Mouse (Mus musculus): ENCODE results near the gene Gosr2. TPM values are rescaled to one million over a fixed set of nuclear protein-coding genes. Genes with fewer than 3 reads are reported as not detected.

Gosr2 gene
- total RNA-seq, 2 experiments from 2014 or later, result 37.8 to 46.9 TPM

GRCm38 (mm10) chr11:103651426-103651825, 46.3 kb downstream of the Gosr2 start:
- ATAC-seq (replicated peaks; ENCODE audit: low FRiP score, low TSS enrichment, poor library complexity, severe bottlenecking), result no peak

- no peak for ATAC-seq (replicated peaks; ENCODE audit: low FRiP score, low TSS enrichment, poor library complexity, severe bottlenecking)
Observed at GRCm38 (mm10) chr11:103649983-103650493, 47.7 kb downstream of the Gosr2 start.

GRCm38 (mm10) chr11:103649301-103649982, 48.3 kb downstream of the Gosr2 start, which contains the start of gene Rprml:
Rprml (plus strand) TSS chr11:103649570.
- no peak for ATAC-seq (replicated peaks; ENCODE audit: low FRiP score, low TSS enrichment, poor library complexity, severe bottlenecking)

GRCm38 (mm10) chr11:103648656-103649055, 49.0 kb downstream of the Gosr2 start:
- no peak for ATAC-seq (replicated peaks; ENCODE audit: low FRiP score, low TSS enrichment, poor library complexity, severe bottlenecking)

GRCm38 (mm10) chr11:103647921-103648620, 49.6 kb downstream of the Gosr2 start:
- no peak for ATAC-seq (replicated peaks; ENCODE audit: low FRiP score, low TSS enrichment, poor library complexity, severe bottlenecking)

GRCm38 (mm10) chr11:103646301-103646700, 51.4 kb downstream of the Gosr2 start:
- no peak for ATAC-seq (replicated peaks; ENCODE audit: low FRiP score, low TSS enrichment, poor library complexity, severe bottlenecking)

GRCm38 (mm10) chr11:103645731-103646130, 52.0 kb downstream of the Gosr2 start:
- ATAC-seq (replicated peaks; ENCODE audit: low FRiP score, low TSS enrichment, poor library complexity, severe bottlenecking), result no peak

- ATAC-seq (replicated peaks; ENCODE audit: low FRiP score, low TSS enrichment, poor library complexity, severe bottlenecking), result no peak
Observed at GRCm38 (mm10) chr11:103643211-103643610, 54.5 kb downstream of the Gosr2 start.

GRCm38 (mm10) chr11:103639407-103639946, 58.2 kb downstream of the Gosr2 start:
- peak; percentile 45; the same call in 1 of the 2 replicates for ATAC-seq (replicated peaks; ENCODE audit: low FRiP score, low TSS enrichment, poor library complexity, severe bottlenecking)

- ATAC-seq (replicated peaks; ENCODE audit: low FRiP score, low TSS enrichment, poor library complexity, severe bottlenecking), result no peak
Observed at GRCm38 (mm10) chr11:103638790-103639189, 58.9 kb downstream of the Gosr2 start, which contains the start of gene Lyzl6. Lyzl6 (minus strand) TSS chr11:103638890.

- no peak for ATAC-seq (replicated peaks; ENCODE audit: low FRiP score, low TSS enrichment, poor library complexity, severe bottlenecking)
Observed at GRCm38 (mm10) chr11:103636261-103636660, 61.4 kb downstream of the Gosr2 start.

GRCm38 (mm10) chr11:103635481-103635880, 62.2 kb downstream of the Gosr2 start:
- no peak for ATAC-seq (replicated peaks; ENCODE audit: low FRiP score, low TSS enrichment, poor library complexity, severe bottlenecking)

- no peak for ATAC-seq (replicated peaks; ENCODE audit: low FRiP score, low TSS enrichment, poor library complexity, severe bottlenecking)
Observed at GRCm38 (mm10) chr11:103634806-103635205, 62.9 kb downstream of the Gosr2 start.

- no peak for ATAC-seq (replicated peaks; ENCODE audit: low FRiP score, low TSS enrichment, poor library complexity, severe bottlenecking)
Observed at GRCm38 (mm10) chr11:103627453-103627852, 70.2 kb downstream of the Gosr2 start.

Other genes starting within 250 kb of the Gosr2 start
- not detected in 2 replicates for gene Lrrc37a, start 193.3 kb downstream of the Gosr2 start, total RNA-seq (2014; fragmentation: Nextera tagmentation)
- gene Lrrc37a, start 193.3 kb downstream of the Gosr2 start, total RNA-seq (2017), result not detected in 2 replicates
- not detected in 2 replicates for gene Gm884, start 76.8 kb downstream of the Gosr2 start, total RNA-seq (2014; fragmentation: Nextera tagmentation)
- not detected in 2 replicates for gene Gm884, start 76.8 kb downstream of the Gosr2 start, total RNA-seq (2017)
- gene Lyzl6, start 59.0 kb downstream of the Gosr2 start, total RNA-seq (2014; fragmentation: Nextera tagmentation), result not detected in 2 replicates
- not detected in 2 replicates for gene Lyzl6, start 59.0 kb downstream of the Gosr2 start, total RNA-seq (2017)
- gene Rprml, start 48.3 kb downstream of the Gosr2 start, total RNA-seq (2014; fragmentation: Nextera tagmentation), result not detected in 2 replicates
- gene Rprml, start 48.3 kb downstream of the Gosr2 start, total RNA-seq (2017), result not detected in 2 replicates
- gene Wnt9b, start 51.9 kb upstream of the Gosr2 start, total RNA-seq (2014; fragmentation: Nextera tagmentation), result not detected in 2 replicates
- not detected in 2 replicates for gene Wnt9b, start 51.9 kb upstream of the Gosr2 start, total RNA-seq (2017)
- gene Wnt3, start 76.3 kb upstream of the Gosr2 start, total RNA-seq (2014; fragmentation: Nextera tagmentation), result not detected in 2 replicates
- gene Wnt3, start 76.3 kb upstream of the Gosr2 start, total RNA-seq (2017), result not detected in 2 replicates